Mouse (Mus musculus) small intestine, adult 2 months (tissue): ENCODE measurements around the gene Cep152.

ENCODE experiments used
- CTCF ChIP-seq: fragments of 200-500 bp; IDR thresholded peaks from 2 replicates; pipeline ENCODE4 v1.5.1; 2012; ENCODE audit warnings: low read depth, mild to moderate bottlenecking, control low read depth, inconsistent platforms, low read length, moderate library complexity, mixed read lengths; ENCODE audit not compliant: insufficient replicate concordance, insufficient read length; ENCODE audit errors: extremely low read depth
- POLR2A ChIP-seq: fragments of 200-500 bp; IDR thresholded peaks from 2 replicates; pipeline ENCODE4 v1.6.1; 2012; ENCODE audit warnings: low read depth, mild to moderate bottlenecking, control low read depth, inconsistent platforms, low read length, moderate library complexity

GRCm38 (mm10) chr2:125544986-125545385, 79.9 kb downstream of the Cep152 start:
- TF ChIP-seq CTCF (no peak), POLR2A (no peak)
